Mouse (Mus musculus) urinary bladder, postnatal 25 days (tissue): Measurements from ENCODE around the gene Atp6v1e2.

ENCODE experiments used
- DNase-seq: peaks from one replicate; pipeline ENCODE4 v3.0.0; 2022; ENCODE audit warnings: low spot score

The Atp6v1e2 gene

GRCm38 (mm10) chr17:86964502-86964901 lies 16.8 kb upstream of the Atp6v1e2 start:
- peak; percentile 45 for DNase-seq

GRCm38 (mm10) chr17:86964041-86964440 lies 16.3 kb upstream of the Atp6v1e2 start:
- no peak for DNase-seq

- DNase-seq = no peak
Observed at GRCm38 (mm10) chr17:86963586-86963902, 15.8 kb upstream of the Atp6v1e2 start.

- DNase-seq = peak; percentile 78
Observed at GRCm38 (mm10) chr17:86962894-86963585, 15.3 kb upstream of the Atp6v1e2 start, which contains the start of gene Rhoq. Gene Rhoq, plus strand, starts transcription at chr17:86963082.

DNA sequence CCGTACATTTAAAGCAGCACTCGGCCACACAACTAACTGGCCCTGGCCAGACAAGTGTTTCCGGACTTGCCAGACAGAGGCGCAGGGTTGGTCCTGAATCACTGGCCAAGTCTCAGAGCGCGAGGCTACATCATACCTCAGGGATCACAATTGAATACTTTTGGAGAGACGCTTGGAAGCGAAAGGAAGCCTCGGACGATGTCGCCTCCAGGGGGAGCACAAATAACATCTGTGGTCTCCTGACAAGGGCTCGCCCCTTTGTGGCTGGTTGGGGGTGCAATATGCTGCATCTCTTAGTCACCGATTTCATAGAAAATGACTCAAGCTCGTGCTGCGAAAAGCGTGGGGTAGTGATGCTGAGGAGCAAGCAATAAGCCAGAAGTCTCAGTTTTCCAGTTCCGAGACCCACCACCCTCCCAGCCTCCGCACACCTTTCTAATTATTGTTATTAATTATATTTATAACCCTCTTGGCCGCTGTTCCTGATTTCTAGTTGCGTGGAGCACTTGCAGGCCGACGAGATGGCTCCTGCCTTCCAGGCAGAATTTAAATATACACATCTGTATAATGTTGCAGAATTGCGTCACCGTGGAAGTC lies 14.7 kb upstream of the Atp6v1e2 start:
- DNase-seq = peak; percentile 77

DNA sequence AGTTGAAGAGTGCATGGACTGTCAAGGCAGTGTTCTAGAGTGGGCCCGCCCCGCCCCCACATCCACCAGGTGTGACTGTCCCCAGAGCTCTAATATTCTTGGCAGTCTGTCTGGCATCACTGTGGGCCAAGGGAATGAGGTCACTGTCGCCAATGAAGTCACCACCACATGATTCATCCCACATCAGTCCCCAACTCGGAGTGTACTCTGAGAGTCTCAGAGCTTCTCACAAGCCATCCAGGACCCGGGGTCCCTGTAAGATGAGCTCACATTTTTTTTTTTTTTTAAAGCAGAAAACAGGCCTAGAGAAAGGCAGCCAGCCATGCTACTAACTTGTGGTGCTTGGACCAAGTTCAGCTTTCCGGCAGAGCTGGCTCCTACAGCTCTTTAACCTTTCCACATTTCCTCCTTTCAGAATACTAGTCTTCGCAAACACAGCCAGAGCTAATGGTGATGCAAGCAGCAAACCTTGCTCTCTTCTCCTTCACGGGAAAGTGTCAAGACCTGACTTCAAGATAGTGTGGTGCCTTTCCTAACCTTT lies 13.7 kb upstream of the Atp6v1e2 start:
- no peak for DNase-seq

- DNase-seq = no peak
Observed at GRCm38 (mm10) chr17:86957968-86958367, 10.3 kb upstream of the Atp6v1e2 start.

GRCm38 (mm10) chr17:86957239-86957638 lies 9.5 kb upstream of the Atp6v1e2 start:
- no peak for DNase-seq

DNA sequence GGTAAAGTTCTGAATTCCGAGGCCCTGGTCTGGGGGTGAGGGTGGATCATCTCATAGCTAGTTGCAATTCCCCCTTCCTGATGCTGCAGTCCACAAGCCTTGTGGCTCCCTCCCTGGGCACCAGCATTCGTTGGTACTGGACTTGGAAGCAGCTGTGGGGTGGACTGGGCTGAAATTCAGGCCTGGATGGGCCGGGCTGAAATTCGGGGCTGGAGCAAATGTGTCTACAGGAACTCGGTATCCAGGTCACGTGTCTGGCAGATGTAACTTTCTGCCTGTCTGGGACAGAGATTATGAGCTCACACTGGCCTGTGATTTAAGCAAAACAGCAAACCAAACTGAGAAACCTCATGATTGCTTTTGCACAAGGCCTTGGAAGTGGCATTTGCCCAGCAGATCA lies 1.1 kb upstream of the Atp6v1e2 start:
- no peak for DNase-seq

GRCm38 (mm10) chr17:86946078-86946477 lies 1.6 kb downstream of the Atp6v1e2 start:
- no peak for DNase-seq

DNA sequence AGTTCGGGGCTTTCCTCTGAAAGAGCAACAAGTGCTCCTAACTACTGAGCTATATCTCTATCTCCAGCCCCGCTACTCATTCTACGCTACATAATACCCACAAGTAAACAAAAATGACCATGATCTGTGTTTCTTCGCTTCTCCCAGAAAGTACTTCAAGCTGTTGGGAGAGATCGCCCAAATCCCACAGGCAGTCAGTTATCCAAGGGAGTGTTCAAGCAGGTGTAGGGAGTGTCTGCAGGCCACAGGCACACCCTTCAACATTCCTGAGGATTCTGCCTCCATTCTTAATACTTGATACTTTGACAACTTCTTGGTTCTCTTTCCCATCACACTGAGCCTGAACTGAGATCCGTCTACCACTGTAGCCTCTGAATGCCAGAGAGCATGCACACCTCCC lies 4.5 kb downstream of the Atp6v1e2 start:
- no peak for DNase-seq

GRCm38 (mm10) chr17:86942112-86942511 lies 5.6 kb downstream of the Atp6v1e2 start:
- no peak for DNase-seq

DNA sequence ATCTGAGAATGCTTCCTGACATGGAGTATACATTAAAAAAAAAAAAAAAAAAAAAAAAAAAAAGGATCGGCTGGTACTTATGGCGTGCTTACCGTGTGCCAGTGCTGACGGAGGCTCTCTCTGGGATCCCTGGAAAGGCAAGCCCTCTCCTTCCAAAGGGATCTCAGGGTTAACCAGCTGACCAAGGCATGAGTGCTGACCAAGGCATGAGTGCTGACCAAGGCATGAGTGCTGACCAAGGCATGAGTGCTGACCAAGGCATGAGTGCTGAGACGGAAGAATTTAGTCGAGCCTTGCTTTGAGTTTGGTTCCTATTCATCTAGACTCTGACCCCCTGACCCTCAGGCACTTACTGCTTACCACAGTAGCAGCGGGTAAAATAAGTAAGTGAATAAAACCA lies 9.0 kb downstream of the Atp6v1e2 start:
- no peak for DNase-seq

DNA sequence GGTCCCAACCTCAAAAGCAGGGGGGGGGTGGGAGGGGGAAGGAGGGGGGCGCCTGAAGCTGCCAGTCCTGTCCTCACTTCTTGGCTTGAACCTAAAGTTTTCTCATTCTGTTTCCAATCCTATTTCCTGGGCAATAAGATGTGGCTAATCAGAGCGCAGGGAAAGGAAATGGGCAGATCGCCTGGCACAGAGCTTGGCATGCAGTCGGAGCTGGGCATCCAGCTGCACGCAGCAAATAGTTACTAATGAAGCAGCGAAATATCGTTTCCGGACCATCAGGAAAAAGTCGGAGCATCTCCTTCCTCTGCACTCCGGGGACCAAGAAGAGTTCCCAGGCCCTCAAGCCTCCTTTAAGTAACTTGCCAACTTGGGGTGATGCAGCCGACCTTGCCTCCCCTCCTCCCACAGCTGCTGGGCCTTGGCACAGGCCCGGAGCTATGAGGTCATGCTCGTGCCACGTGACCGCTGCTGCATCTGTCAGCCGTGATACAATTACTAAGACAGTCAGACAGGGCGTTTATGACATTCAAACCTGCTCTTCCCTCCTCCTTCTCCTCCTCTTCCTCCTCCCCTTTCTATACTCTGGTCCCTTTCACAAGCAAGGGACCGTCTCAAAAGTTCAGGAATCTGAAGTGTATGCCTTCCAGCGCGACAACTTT lies 10.1 kb downstream of the Atp6v1e2 start:
- peak; percentile 60 for DNase-seq

DNA sequence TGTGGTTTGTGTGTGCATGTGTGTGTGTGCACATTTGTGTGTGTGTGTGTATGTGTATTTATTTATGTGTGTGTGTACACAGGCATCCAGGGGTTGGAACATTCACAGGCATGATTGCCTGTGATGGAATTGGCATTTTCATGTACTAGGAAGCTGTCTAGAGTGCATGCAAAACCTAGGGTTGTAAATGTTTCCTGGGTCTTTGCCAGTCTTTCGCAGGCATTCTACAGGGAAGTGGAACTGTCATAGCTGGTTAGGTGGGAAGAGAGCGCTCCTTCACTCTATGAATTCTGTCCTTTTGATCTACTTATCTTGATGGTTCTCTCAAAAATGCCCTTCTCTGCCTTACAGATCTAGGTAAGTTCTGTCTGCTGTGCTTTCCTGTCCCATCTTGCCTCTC lies 10.6 kb downstream of the Atp6v1e2 start:
- no peak for DNase-seq

GRCm38 (mm10) chr17:86932896-86933295 lies 14.8 kb downstream of the Atp6v1e2 start:
- no peak for DNase-seq

- no peak for DNase-seq
Observed at GRCm38 (mm10) chr17:86929981-86930380, 17.7 kb downstream of the Atp6v1e2 start.

- DNase-seq = no peak
Observed at GRCm38 (mm10) chr17:86929355-86929754, 18.3 kb downstream of the Atp6v1e2 start.

GRCm38 (mm10) chr17:86926836-86927235 lies 20.9 kb downstream of the Atp6v1e2 start:
- DNase-seq = no peak

DNA sequence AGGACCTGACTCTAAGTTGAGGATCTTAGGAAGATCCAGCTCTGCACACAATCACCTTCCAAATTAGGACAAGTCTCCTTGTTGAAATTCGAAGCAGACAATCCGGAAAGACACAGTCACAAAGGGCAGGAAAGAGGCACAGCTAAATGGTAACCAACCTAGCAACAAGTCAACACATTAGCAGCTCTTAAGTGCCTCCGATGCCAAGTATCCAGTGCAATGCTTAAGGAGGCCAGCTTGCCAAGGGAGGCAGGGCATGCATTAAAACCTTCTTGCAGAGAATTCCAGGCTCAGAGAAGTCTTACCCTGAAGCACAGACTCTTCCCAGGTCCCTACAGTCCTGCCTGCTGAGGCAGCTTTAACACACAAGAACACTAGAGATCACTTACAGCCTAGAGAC lies 23.0 kb downstream of the Atp6v1e2 start:
- DNase-seq = no peak

DNA sequence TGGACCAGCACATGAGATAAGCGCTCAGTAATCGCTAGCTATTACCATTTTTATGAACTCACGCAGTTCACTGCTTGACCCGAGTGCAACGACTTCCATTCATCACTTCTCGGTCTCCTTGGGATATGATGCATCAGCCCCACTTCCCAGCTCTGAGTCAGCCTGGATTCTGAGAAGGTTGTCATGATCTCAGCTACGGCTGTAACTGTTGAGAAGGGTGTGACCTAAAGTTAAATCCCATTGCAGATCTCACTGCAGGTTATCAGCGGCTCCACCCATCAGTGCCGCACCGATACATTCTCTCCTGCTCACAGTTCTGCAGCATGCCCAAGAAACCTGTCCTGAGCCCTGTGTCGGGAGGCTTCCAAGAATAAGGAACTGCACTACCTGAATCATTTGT lies 28.0 kb downstream of the Atp6v1e2 start:
- DNase-seq = no peak

GRCm38 (mm10) chr17:86918786-86919185 lies 28.9 kb downstream of the Atp6v1e2 start:
- DNase-seq = peak; percentile 32

DNA sequence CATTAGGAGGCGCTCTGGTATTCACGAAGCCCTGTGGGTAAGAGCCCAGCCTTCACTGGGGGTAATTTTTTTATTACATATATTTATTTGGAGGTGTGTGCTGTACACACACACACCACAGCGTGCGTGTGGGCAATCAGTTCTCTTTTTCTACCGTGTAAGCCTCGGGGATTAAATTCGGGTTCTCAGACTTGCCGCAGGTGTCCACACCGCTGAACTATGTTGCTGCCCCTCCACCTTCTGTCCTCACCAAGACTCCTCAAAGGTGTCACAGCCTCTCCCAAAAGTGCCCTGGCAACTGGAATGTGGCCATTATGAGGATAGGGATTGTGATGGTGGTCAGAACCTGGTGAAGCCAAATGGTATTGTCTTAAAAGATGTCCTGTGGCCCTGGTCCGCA lies 30.6 kb downstream of the Atp6v1e2 start, which contains the start of gene Tmem247:
TSS of gene Tmem247 (plus strand) at position 301 of the 400 bp plus-strand sequence.
- DNase-seq = no peak
